Mouse (Mus musculus): ENCODE measurements at regions not wholly inside any gene's neighbourhood (a gene's known extent, or its start where the extent isn't known, plus 50 kb on each side); places are given as distances from the start of the nearest gene placed in this dataset.

DNA sequence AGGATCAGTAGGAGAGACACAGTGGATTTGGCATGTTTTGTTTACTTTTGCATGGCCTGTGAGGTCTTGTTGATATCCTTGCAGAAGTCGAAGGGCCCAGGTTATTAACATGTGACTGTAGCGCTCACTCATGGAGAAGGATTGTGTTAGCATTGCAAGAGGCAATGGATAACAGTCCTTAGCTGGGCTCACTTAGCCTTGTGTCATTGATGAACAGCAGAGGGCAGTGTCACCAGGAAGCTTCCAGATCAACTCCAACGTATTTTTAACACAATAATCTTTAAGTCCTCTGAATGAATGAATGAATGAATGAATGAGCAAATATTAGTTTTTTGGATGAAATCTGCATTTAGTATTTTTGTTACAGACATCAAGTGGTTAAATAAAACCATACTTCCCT, 133.2 kb upstream of the Car8 start:
- no peaks in the 10 kb centered on the region for H3K9me3 ChIP-seq
- H3K27ac ChIP-seq, result no peak overlapping the region
- H3K4me2 ChIP-seq, result no peak overlapping the region
- ATAC-seq (ENCODE audit: insufficient number of reproducible peaks, insufficient read depth, low FRiP score, low TSS enrichment, low read depth), result no peak
- H3K27me3 ChIP-seq, result no peaks in the 10 kb centered on the region
- H3K4me1 ChIP-seq (replicated peaks), result 0 out of 2 replicates have a peak, but pooled peaks cover 2% of the 10 kb centered on the region
- no peak overlapping the region for H3K9ac ChIP-seq (replicated peaks)
- WGBS, result 65% methylated on average over 3 of the region's 3 CpGs
- no peaks in the 10 kb centered on the region for H3K36me3 ChIP-seq
- H3K4me3 ChIP-seq (replicated peaks), result no peak overlapping the region

GRCm38 (mm10) chr4:8370786-8371185, 131.9 kb upstream of the Car8 start:
- Histone ChIP-seq H3K27me3 (no peaks in the 10 kb centered on the region), H3K4me1 (replicated peaks) (0 out of 2 replicates have a peak, but pooled peaks cover 2% of the 10 kb centered on the region), H3K9me3 (no peaks in the 10 kb centered on the region), H3K4me3 (replicated peaks) (no peak overlapping the region), H3K9ac (replicated peaks) (no peak overlapping the region), H3K27ac (no peak overlapping the region), H3K36me3 (no peaks in the 10 kb centered on the region), H3K4me2 (no peak overlapping the region)
- no peak for ATAC-seq (ENCODE audit: insufficient number of reproducible peaks, insufficient read depth, low FRiP score, low TSS enrichment, low read depth)
- 69% methylated on average over 9 of the region's 9 CpGs for WGBS

DNA sequence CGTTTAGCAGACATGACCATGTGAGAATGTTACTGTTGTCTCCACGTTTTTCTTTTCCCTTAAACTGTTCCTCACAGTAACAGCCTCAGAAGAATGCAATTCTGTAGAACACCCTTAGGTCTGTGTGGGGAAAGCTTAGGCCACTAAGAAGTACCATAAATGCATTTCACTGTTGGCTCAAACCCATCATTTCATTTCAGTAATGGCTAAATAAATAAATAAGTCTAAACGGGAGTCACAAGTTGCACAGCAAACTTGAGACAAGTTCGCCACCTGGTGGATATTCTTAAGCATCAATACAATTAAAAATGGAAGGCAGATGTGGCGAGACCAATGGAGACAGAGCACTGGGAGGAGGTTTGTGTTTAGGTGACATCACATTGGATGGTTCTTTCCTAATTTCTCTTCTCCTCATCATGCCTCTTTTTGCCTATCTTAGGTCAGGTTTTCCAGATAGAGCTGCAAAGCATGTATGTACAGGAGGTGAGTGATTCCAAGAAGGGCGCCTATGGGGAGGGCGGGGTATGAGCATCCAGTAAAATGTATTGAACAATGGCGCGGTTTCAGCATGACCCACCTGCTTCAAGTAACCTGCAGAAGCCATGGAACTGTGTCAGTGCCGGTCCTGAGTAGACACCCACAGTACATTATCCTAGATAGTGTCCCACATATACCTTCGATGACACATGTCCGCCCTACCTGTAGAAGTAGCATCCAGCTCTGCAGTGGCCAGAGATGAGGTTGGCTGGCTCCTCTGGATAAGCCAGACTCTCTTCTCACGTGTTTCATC, 128.8 kb upstream of the Car8 start:
- WGBS, result 63% methylated on average over 13 of the region's 13 CpGs
- ATAC-seq (ENCODE audit: insufficient number of reproducible peaks, insufficient read depth, low FRiP score, low TSS enrichment, low read depth), result peak; percentile 16; the same call in 1 of the 2 replicates
- no peaks in the 10 kb centered on the region for H3K9me3 ChIP-seq

GRCm38 (mm10) chr4:8366978-8367377, 128.1 kb upstream of the Car8 start:
- H3K27me3 ChIP-seq, result no peaks in the 10 kb centered on the region
- no peak overlapping the region for H3K9ac ChIP-seq (replicated peaks)
- no peak for ATAC-seq (ENCODE audit: insufficient number of reproducible peaks, insufficient read depth, low FRiP score, low TSS enrichment, low read depth)
- H3K4me1 ChIP-seq (replicated peaks), result peaks cover 8% of the 10 kb centered on the region; the same call in 1 of the 2 replicates
- WGBS, result 74% methylated on average over 4 of the region's 4 CpGs
- no peak overlapping the region for H3K27ac ChIP-seq
- H3K4me3 ChIP-seq (replicated peaks), result no peak overlapping the region
- H3K4me2 ChIP-seq, result no peak overlapping the region
- H3K9me3 ChIP-seq, result no peaks in the 10 kb centered on the region
- no peaks in the 10 kb centered on the region for H3K36me3 ChIP-seq

More for the DNA sequence above, 128.8 kb upstream of the Car8 start:
- Histone ChIP-seq H3K4me3 (replicated peaks) (no peak overlapping the region), H3K4me2 (no peak overlapping the region), H3K4me1 (replicated peaks) (0 out of 2 replicates have a peak, but pooled peaks cover 2% of the 10 kb centered on the region), H3K9ac (replicated peaks) (no peak overlapping the region), H3K27ac (no peak overlapping the region), H3K36me3 (no peaks in the 10 kb centered on the region), H3K27me3 (no peaks in the 10 kb centered on the region)

GRCm38 (mm10) chr4:8362409-8362808, 123.6 kb upstream of the Car8 start:
- ATAC-seq (ENCODE audit: insufficient number of reproducible peaks, insufficient read depth, low FRiP score, low TSS enrichment, low read depth), result no peak
- H3K9me3 ChIP-seq, result no peaks in the 10 kb centered on the region
- H3K27me3 ChIP-seq, result no peaks in the 10 kb centered on the region
- no peak overlapping the region for H3K4me2 ChIP-seq
- H3K4me1 ChIP-seq (replicated peaks), result peaks cover 8% of the 10 kb centered on the region; the same call in 1 of the 2 replicates
- no peak overlapping the region for H3K9ac ChIP-seq (replicated peaks)
- H3K27ac ChIP-seq, result no peak overlapping the region
- no peaks in the 10 kb centered on the region for H3K36me3 ChIP-seq
- WGBS, result 26% methylated on average over 4 of the region's 4 CpGs
- no peak overlapping the region for H3K4me3 ChIP-seq (replicated peaks)

DNA sequence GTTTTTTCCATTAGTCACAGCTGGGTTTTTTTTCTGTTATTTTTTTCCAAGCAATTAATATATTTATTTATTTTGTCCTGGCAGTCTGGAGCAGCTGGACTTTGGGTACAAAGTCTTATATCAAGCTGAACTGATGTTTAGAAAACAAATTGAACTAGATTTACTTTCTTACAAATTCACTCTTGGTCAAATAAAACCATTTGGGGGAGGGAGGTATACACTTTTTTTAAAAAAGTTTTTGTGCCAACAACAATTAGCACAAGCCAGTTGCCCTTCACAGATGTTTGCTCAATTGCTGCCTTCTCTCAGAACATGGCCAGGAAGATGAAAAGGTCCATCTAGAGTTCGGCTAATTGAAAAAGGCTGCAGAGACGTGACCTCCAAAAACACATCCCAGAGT, 123.1 kb upstream of the Car8 start:
- Histone ChIP-seq H3K27me3 (no peaks in the 10 kb centered on the region), H3K27ac (no peak overlapping the region), H3K4me3 (replicated peaks) (no peak overlapping the region), H3K9ac (replicated peaks) (no peak overlapping the region), H3K9me3 (no peaks in the 10 kb centered on the region), H3K4me1 (replicated peaks) (peaks cover 7% of the 10 kb centered on the region; the same call in 1 of the 2 replicates), H3K4me2 (no peak overlapping the region), H3K36me3 (no peaks in the 10 kb centered on the region)
- ATAC-seq (ENCODE audit: insufficient number of reproducible peaks, insufficient read depth, low FRiP score, low TSS enrichment, low read depth), result no peak
- 20% methylated on average over 2 of the region's 2 CpGs for WGBS

DNA sequence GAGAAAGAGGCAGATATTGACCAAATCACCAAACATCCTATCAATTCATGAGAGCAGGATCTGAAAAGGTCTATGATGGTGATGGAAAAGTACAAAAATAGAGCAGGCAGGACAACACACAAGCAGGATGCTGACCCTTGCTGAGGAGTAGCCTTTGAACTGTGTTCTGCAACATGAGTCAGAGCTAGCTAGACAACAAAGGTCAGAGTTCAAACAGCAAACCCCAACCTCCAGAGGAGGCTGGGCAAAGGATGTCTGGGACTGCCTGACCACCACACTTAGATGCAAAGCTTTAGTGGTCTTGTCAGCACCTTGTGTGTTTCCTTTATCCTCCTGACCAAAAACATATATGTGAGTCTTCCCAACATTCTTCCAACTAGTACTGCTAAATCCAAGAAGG, 122.5 kb upstream of the Car8 start:
- Histone ChIP-seq H3K9me3 (no peaks in the 10 kb centered on the region), H3K36me3 (no peaks in the 10 kb centered on the region), H3K27me3 (no peaks in the 10 kb centered on the region), H3K9ac (replicated peaks) (no peak overlapping the region), H3K4me2 (no peak overlapping the region), H3K4me3 (replicated peaks) (no peak overlapping the region), H3K4me1 (replicated peaks) (peaks cover 7% of the 10 kb centered on the region; the same call in 1 of the 2 replicates), H3K27ac (no peak overlapping the region)
- 0 out of 2 replicates have a peak, but pooled peaks have one; percentile 63 for ATAC-seq (ENCODE audit: insufficient number of reproducible peaks, insufficient read depth, low FRiP score, low TSS enrichment, low read depth)

GRCm38 (mm10) chr4:8357443-8357842, 118.6 kb upstream of the Car8 start:
- Histone ChIP-seq H3K27me3 (no peaks in the 10 kb centered on the region), H3K9ac (replicated peaks) (no peak overlapping the region), H3K27ac (no peak overlapping the region), H3K4me3 (replicated peaks) (no peak overlapping the region), H3K36me3 (no peaks in the 10 kb centered on the region), H3K9me3 (no peaks in the 10 kb centered on the region), H3K4me2 (no peak overlapping the region), H3K4me1 (replicated peaks) (peaks cover 5% of the 10 kb centered on the region; the same call in 1 of the 2 replicates)
- ATAC-seq (ENCODE audit: insufficient number of reproducible peaks, insufficient read depth, low FRiP score, low TSS enrichment, low read depth), result no peak
- WGBS, result 85% methylated on average over 1 of the region's 1 CpGs

DNA sequence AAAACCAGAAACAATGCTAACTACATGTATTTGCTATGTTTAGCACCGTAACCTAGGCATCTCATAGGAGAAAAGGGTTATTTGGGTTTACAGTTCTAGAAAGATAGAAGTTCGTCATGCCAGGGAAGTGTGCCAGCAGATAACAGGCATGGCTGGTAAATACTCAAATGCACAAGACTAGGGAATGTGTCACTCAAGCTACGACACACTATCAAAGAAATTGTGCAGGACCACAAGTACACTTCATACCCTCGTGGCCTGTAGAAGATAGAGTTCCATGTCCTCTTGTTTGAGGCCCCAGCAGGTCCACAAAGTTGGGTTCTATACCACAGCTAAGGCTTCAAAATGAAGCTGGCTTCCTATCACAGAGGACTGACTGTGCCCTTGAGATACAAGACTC, 103.1 kb upstream of the Car8 start:
- Histone ChIP-seq H3K4me2 (no peak overlapping the region), H3K9me3 (no peaks in the 10 kb centered on the region), H3K9ac (replicated peaks) (no peak overlapping the region), H3K36me3 (no peaks in the 10 kb centered on the region), H3K27ac (no peak overlapping the region), H3K27me3 (no peaks in the 10 kb centered on the region), H3K4me1 (replicated peaks) (no peaks in the 10 kb centered on the region), H3K4me3 (replicated peaks) (no peak overlapping the region)
- no peak for ATAC-seq (ENCODE audit: insufficient number of reproducible peaks, insufficient read depth, low FRiP score, low TSS enrichment, low read depth)
- WGBS, result 88% methylated on average over 4 of the region's 4 CpGs

DNA sequence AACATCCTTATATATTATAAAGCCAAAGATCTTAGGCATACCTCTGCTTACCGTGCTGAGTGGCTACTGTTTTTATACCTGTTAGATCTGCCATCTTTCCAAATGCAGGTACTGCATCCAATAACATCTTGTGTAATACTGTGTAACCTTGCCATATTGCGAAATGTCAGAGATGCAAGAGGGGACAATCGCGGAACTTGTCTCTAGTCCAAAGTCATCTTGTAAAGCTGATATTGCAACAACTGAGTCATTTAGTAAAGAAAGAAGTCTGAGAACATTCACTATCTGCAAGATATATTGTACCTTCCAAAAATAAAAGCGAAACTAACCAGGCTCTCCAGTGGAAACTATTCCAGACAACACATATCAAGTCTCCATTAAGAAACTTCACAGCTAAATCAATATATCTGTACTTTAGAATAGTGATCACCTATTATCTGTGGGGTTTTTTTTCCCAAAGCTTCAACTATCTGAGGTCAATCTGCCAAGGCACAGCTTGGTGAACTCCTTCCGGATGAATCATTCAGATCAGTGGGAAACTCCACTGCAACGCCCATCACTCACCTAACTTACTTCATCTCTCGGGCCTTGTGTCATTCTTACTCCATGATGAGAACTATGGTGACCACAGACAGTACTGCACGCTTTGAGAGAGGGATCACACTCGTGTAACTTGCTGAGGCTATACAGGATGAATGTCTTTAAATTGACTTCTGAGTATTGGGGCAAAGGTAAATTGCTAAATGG, 70.6 kb upstream of the Car8 start:
- Histone ChIP-seq H3K27me3 (no peaks in the 10 kb centered on the region), H3K9ac (replicated peaks) (no peak overlapping the region), H3K4me1 (replicated peaks) (no peaks in the 10 kb centered on the region), H3K4me3 (replicated peaks) (no peak overlapping the region), H3K36me3 (no peaks in the 10 kb centered on the region), H3K27ac (no peak overlapping the region), H3K9me3 (no peaks in the 10 kb centered on the region), H3K4me2 (no peak overlapping the region)
- WGBS, result 90% methylated on average over 10 of the region's 10 CpGs
- ATAC-seq (ENCODE audit: insufficient number of reproducible peaks, insufficient read depth, low FRiP score, low TSS enrichment, low read depth), result no peak

- H3K9me3 ChIP-seq, result no peaks in the 10 kb centered on the region
- H3K36me3 ChIP-seq, result no peaks in the 10 kb centered on the region
- no peak overlapping the region for H3K27ac ChIP-seq
- H3K4me1 ChIP-seq (replicated peaks), result no peaks in the 10 kb centered on the region
- 73% methylated on average over 1 of the region's 1 CpGs for WGBS
- H3K4me3 ChIP-seq (replicated peaks), result no peak overlapping the region
- no peak for ATAC-seq (ENCODE audit: insufficient number of reproducible peaks, insufficient read depth, low FRiP score, low TSS enrichment, low read depth)
- no peaks in the 10 kb centered on the region for H3K27me3 ChIP-seq
- H3K9ac ChIP-seq (replicated peaks), result no peak overlapping the region
- no peak overlapping the region for H3K4me2 ChIP-seq
Measured at GRCm38 (mm10) chr4:8292563-8292962, 53.7 kb upstream of the Car8 start.

Data from limb, embryonic 12.5 days (tissue).